Mouse (Mus musculus): Measurements from ENCODE around the gene Slc25a40. TPM values are rescaled to one million over a fixed set of nuclear protein-coding genes. Genes with fewer than 3 reads are reported as not detected.

The Slc25a40 gene
- polyA plus RNA-seq (2011; ENCODE audit: insufficient read length, low read depth, missing spikeins), result 17.3 and 24.6 TPM in 2 replicates

DNA sequence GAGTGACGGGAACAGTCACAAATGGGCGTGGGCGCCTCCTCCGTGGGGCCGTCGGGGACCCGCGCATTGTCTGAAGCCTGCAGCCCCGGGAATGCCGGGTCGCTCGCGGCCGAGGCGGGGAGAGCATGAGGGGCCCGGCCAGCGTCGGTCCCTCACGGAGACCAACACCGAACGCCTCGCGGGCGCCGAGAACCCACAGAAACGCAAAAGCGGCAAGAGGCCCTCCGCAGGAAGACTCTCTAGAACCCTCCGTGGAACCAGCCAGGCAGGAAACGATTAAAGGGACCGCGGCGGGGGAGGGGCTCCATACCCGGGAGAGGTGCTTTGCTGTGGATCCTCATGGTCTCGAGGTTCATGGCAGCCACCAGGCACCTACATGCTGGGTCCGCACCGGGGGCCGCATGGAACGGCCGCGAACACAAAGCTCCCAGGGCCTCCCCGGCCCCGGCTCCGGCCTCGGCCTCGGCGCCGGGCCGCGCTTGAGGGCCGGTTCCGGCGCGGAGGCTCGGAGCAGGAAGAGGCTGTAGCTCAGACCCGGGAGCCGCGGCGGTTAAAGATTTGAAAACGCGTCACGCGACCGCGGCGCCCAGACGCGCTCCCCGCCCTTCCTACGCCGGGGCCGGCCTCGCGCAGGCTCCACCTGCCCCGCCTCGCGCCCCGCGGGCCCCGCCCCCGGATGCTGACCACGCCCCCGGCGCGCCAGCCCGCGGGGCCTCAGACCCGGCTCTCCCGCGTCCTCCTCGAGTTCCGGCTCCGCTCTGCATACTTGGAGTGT is at the start of gene Slc25a40, which contains the start of gene Dbf4:
TSS of gene Slc25a40 (plus strand) at position 694 of the 775 bp plus-strand sequence.
TSS of gene Dbf4 (minus strand) at position 560 of the 775 bp plus-strand sequence.
- H3K27ac ChIP-seq (ENCODE audit: insufficient read depth, low read length), result peak within 1 kb of the TSS; percentile 50
- TF ChIP-seq POLR2A (IDR thresholded peaks at IDR 0.05; ENCODE audit: low read depth, low read length) (peak; percentile 93; the same call in 1 of the 2 replicates), CTCF (IDR thresholded peaks at IDR 0.05; ENCODE audit: borderline replicate concordance, insufficient read depth, low read length) (no peak)
- H3K4me1 ChIP-seq (ENCODE audit: control insufficient read depth, insufficient read depth, low read length), result peaks cover 6% of the 10 kb centered on the region
- peak within 1 kb of the TSS; percentile 99 for H3K4me3 ChIP-seq (ENCODE audit: insufficient read depth, low read length)

DNA sequence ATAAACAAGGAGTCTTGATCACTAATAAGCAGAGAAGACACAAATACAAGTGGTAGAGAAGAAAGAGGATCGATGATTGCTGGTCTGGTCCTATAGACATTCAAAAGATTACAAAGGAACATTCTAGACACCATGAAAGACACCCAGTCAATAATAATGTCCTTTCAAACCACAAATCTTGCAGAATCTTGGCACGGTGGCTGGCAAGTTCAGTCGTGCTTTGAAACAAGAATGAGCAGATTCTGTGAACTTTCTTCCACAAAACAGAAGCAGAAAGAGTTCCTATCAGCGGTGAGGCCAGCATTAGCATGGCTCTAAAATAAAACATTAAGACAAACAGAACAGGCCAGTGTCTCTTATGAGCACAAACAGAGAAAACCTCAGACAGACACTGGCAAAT is 49.2 kb upstream of the Slc25a40 start:
- H3K4me1 ChIP-seq (ENCODE audit: control insufficient read depth, insufficient read depth, low read length), result no peaks in the 10 kb centered on the region
- TF ChIP-seq POLR2A (IDR thresholded peaks at IDR 0.05; ENCODE audit: low read depth, low read length), result no peak
- no peak for TF ChIP-seq CTCF (IDR thresholded peaks at IDR 0.05; ENCODE audit: borderline replicate concordance, insufficient read depth, low read length)
- no peak overlapping the region for H3K27ac ChIP-seq (ENCODE audit: insufficient read depth, low read length)
- H3K4me3 ChIP-seq (ENCODE audit: insufficient read depth, low read length), result no peak overlapping the region

DNA sequence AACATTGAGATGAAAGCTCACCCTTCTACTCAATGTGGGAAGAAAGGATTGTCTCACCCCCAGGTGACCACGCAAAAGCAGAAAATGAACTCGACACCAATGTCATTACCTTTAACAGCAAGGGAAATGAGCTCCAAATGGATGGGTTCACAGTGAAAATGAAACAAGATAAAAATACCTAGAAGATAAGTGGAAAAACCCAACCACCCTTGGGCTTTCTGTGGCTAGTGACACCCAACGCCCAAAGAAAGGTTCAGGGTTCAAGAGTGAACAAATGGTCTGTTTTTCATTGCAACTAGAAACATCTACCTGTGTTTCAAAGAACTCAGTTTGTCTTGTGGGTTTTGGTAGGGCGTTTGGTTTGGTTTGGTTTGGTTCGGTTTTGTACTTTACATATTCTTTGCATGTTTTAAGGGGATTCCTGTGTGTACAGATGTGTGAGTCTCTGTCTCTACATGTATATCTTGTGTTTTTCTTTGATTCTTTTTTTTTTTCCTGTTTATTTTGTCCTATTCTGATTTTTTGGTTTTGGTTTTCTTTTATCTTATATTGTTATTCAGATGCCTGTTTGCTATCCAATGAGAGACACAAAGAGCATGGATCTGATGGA is 48.2 kb upstream of the Slc25a40 start:
- H3K4me3 ChIP-seq (ENCODE audit: insufficient read depth, low read length), result no peak overlapping the region
- TF ChIP-seq CTCF (IDR thresholded peaks at IDR 0.05; ENCODE audit: borderline replicate concordance, insufficient read depth, low read length) (no peak), POLR2A (IDR thresholded peaks at IDR 0.05; ENCODE audit: low read depth, low read length) (no peak)
- H3K27ac ChIP-seq (ENCODE audit: insufficient read depth, low read length), result no peak overlapping the region
- no peaks in the 10 kb centered on the region for H3K4me1 ChIP-seq (ENCODE audit: control insufficient read depth, insufficient read depth, low read length)

DNA sequence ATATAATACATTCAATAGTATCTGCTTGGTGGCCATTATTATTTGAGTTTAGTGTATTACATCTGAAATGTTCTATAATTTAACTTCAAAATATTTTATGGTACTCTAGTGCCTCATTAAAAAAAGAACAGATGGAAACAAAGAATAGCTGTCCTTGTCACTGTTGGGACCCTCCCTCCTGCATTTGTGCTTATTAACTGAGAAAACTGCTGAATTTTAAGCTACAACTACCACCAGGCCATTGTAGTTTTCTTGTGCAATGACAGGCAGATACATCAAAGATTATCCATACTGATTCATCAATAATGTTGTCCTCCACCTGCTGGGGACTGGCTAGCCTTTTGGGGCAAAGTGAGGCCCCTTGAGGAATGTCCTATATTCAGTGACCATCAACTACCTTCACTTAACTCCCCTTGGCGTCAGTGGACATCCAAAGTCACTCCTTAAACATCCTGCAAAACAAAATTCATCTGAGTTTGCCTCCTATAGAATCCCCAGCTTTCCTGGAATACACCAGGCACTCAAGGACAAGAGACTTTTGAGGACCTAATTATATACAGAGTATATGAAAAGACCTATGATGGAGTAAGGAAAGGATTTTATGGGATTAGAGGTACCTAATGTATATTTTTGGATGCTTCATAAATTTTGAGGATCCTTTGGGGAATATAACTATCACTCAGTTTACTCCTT is 28.6 kb upstream of the Slc25a40 start:
- Histone ChIP-seq H3K4me3 (ENCODE audit: insufficient read depth, low read length) (no peak overlapping the region), H3K27ac (ENCODE audit: insufficient read depth, low read length) (no peak overlapping the region), H3K4me1 (ENCODE audit: control insufficient read depth, insufficient read depth, low read length) (no peaks in the 10 kb centered on the region)
- TF ChIP-seq POLR2A (IDR thresholded peaks at IDR 0.05; ENCODE audit: low read depth, low read length) (no peak), CTCF (IDR thresholded peaks at IDR 0.05; ENCODE audit: borderline replicate concordance, insufficient read depth, low read length) (no peak)

DNA sequence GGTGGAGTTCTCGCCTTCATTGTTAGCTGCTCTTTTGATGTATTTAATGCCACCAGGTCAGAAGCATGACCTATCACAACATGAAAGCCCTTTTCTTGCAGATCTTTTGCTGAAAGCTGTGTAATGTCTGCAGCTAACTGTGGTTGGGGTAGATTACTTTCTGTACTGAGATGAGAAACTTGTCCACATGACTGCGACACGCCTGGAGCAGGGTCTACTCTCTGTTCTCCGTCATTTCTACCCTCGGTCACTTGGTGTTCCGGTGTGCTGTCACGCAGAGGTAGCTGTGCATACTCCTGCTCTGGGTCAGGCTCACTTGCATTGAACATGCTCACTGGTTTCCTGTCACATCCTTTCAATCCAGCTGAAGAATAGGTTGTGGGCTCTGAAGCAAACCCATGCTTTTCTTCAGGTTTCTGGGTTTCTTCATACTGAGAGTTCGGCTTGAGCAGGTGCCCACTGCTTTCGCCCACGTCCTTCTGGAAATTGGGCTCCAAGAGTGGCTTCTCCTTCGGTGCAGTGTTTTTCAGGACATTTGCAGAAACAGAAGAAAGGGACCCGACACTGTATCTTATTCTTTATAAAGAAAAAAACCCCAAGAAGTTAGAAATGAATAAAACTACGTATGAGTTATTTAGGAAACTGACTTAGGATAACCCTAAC is 24.9 kb upstream of the Slc25a40 start:
- TF ChIP-seq POLR2A (IDR thresholded peaks at IDR 0.05; ENCODE audit: low read depth, low read length) (no peak), CTCF (IDR thresholded peaks at IDR 0.05; ENCODE audit: borderline replicate concordance, insufficient read depth, low read length) (no peak)
- H3K27ac ChIP-seq (ENCODE audit: insufficient read depth, low read length), result no peak overlapping the region
- H3K4me3 ChIP-seq (ENCODE audit: insufficient read depth, low read length), result no peak overlapping the region
- H3K4me1 ChIP-seq (ENCODE audit: control insufficient read depth, insufficient read depth, low read length), result no peaks in the 10 kb centered on the region

DNA sequence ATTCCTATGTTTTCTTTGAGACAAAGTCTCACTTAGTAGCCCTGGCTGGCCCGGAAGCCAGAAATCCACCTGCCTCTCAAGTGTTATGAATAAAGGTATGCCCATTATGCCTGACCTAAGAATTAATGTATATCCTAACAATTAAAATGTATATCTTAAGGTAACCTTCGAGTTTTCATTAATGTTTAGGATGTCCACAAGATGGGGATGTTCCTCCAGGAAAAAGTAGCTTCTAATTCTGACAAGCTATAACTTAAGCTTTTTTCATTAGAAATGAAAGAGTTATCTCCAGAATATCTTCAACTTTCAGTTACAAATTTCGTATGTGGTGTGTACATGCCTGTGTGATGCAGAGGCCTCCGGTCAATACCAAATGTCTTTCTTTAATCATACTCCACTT is 13.9 kb upstream of the Slc25a40 start:
- H3K27ac ChIP-seq (ENCODE audit: insufficient read depth, low read length), result no peak overlapping the region
- H3K4me3 ChIP-seq (ENCODE audit: insufficient read depth, low read length), result no peak overlapping the region
- H3K4me1 ChIP-seq (ENCODE audit: control insufficient read depth, insufficient read depth, low read length), result no peaks in the 10 kb centered on the region
- TF ChIP-seq CTCF (IDR thresholded peaks at IDR 0.05; ENCODE audit: borderline replicate concordance, insufficient read depth, low read length), result no peak
- no peak for TF ChIP-seq POLR2A (IDR thresholded peaks at IDR 0.05; ENCODE audit: low read depth, low read length)

DNA sequence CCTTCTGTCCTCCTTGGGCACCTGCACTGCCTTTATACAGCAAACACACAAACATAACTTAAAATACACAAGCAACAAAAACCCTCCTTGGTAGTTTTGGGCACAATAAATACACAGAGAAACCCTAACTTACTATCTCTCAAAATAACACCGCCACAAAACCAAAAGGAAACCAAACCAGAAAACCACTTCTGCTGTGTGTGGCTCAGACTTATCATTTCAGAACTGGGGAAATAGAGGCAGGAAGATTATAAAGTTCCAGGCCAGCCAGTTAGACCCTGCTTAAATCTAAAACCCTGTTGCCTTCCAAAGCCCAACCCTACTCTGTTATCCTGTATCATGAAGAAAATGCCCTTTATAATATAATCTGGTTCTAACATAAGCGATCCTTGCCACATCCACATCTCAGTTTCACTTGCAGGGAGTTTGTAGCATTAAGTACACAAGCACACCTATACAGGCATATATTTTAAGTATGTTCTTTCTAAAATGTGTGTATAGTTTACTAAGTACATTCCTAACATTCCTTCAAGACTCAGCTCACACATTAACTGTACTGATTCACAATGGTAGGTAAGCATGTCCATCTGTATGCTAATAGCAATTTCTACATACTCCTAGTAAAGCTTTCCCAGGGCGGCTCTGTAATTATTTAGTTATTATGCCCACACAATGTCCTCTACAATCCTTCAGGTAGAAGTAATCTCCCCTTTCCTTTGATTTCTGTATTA is 5.8 kb upstream of the Slc25a40 start:
- Histone ChIP-seq H3K27ac (ENCODE audit: insufficient read depth, low read length) (no peak overlapping the region), H3K4me3 (ENCODE audit: insufficient read depth, low read length) (no peak overlapping the region), H3K4me1 (ENCODE audit: control insufficient read depth, insufficient read depth, low read length) (peaks cover 8% of the 10 kb centered on the region)
- TF ChIP-seq CTCF (IDR thresholded peaks at IDR 0.05; ENCODE audit: borderline replicate concordance, insufficient read depth, low read length) (no peak), POLR2A (IDR thresholded peaks at IDR 0.05; ENCODE audit: low read depth, low read length) (no peak)

DNA sequence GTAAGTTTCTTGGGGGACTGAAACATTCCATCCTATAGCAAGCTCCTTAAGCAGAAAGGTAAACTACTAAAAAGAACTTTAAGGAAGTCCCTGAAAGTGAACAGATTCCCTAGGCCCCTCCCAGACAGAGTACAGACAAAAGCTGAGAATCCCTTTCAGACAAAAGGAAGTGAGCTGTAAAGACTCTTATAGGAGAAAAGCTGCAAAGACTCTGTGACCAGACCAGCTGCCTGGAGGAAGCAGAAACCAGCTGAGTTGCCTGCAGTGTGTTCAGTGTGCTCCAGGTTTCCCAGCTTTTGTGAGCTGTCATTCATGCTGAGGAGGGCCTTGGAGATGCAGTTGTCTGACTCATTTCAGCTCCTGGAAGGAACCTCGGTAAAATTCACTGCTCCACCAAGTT is 5.2 kb upstream of the Slc25a40 start:
- Histone ChIP-seq H3K4me1 (ENCODE audit: control insufficient read depth, insufficient read depth, low read length) (peaks cover 8% of the 10 kb centered on the region), H3K4me3 (ENCODE audit: insufficient read depth, low read length) (no peak overlapping the region), H3K27ac (ENCODE audit: insufficient read depth, low read length) (no peak overlapping the region)
- TF ChIP-seq CTCF (IDR thresholded peaks at IDR 0.05; ENCODE audit: borderline replicate concordance, insufficient read depth, low read length), result no peak
- no peak for TF ChIP-seq POLR2A (IDR thresholded peaks at IDR 0.05; ENCODE audit: low read depth, low read length)

DNA sequence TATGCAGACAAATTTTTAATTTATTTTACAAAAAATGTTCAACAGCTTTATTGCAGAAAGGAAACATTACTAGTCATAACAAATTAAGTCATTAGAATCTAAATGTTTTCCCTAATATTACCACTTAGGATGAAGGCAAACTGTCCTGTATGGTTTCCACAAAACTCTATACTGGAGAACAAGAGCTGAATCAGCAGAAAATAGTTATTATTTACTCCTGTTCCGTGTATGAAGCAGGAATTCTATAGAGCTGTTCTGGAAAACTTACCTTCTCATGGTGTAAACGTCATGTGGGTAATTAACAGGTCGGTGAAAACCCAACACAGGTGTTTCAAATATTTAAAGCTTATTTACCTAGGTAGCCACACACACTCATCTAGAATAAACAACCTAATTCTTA is 1.2 kb upstream of the Slc25a40 start:
- Histone ChIP-seq H3K4me3 (ENCODE audit: insufficient read depth, low read length) (peak overlapping the region; percentile 99; the same call in 1 of the 2 replicates), H3K27ac (ENCODE audit: insufficient read depth, low read length) (no peak overlapping the region), H3K4me1 (ENCODE audit: control insufficient read depth, insufficient read depth, low read length) (peaks cover 6% of the 10 kb centered on the region)
- TF ChIP-seq POLR2A (IDR thresholded peaks at IDR 0.05; ENCODE audit: low read depth, low read length) (no peak), CTCF (IDR thresholded peaks at IDR 0.05; ENCODE audit: borderline replicate concordance, insufficient read depth, low read length) (no peak)
